25 mouse cellular contexts compared by ENCODE assay signal in the genomic region with DNA sequence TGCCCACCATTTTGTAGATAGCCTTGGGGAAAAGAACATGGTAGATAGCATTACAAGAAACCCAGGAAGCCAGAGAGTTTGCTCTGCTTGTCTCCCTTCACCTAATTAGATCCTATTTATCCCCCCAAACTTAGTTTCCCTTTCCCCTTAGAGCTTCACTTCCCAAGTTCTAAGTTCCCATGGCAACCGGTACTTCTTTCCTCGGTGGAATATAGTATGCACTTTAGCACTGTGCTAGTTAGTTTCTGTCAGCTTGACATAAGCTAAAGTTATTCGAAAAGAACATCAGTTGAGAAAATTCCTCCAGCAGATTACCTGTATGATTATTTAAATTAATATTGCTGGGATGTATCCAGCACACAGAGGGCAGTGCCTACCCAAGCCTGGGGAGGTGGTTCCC.
"Had no signal": no experiment of that assay in that cellular context is flagged by ENCODE, and none has a peak within 500 bp of the region (broad histone marks: within the 10 kb centered on the region; RNA-seq: fewer than 3 reads in every experiment).

No protein-coding gene starts in this region.

- ATAC-seq: intestine, embryonic 16.5 days; liver, embryonic 12.5 days had no signal

- H3K9ac ChIP-seq: heart, embryonic 13.5 days; heart, embryonic 15.5 days; hindbrain, embryonic 12.5 days; hindbrain, embryonic 15.5 days; kidney, embryonic 15.5 days; limb, embryonic 13.5 days; limb, embryonic 15.5 days; liver, embryonic 12.5 days had no signal

- DNase-seq: gastrocnemius, postnatal 14 days; gastrocnemius, postnatal 36 days; heart, adult 11 months; heart, adult 2 months; heart, postnatal 14 days; heart, postnatal 36 days; kidney, adult 11 months; kidney, adult 2 months; kidney, adult 9 months; kidney, postnatal 14 days; kidney, postnatal 36 days; layer of hippocampus, adult 9-11 months; layer of hippocampus, postnatal 36 days; left cerebral cortex, postnatal 4 days had no signal

- H3K36me3 ChIP-seq: heart, embryonic 13.5 days; heart, embryonic 15.5 days; hindbrain, embryonic 12.5 days; kidney, embryonic 15.5 days; limb, embryonic 13.5 days; limb, embryonic 15.5 days had no signal

- H3K4me2 ChIP-seq: heart, embryonic 11.5 days; heart, embryonic 13.5 days; heart, embryonic 15.5 days; hindbrain, embryonic 12.5 days; hindbrain, embryonic 15.5 days; kidney, embryonic 15.5 days; limb, embryonic 13.5 days; limb, embryonic 15.5 days; liver, embryonic 12.5 days had no signal

- H3K4me3 ChIP-seq: heart, adult 2 months; heart, embryonic 13.5 days; heart, embryonic 15.5 days; hindbrain, embryonic 12.5 days; hindbrain, embryonic 15.5 days; kidney, embryonic 15.5 days; limb, embryonic 13.5 days; limb, embryonic 15.5 days; liver, embryonic 12.5 days had no signal

- H3K4me1 ChIP-seq: heart, embryonic 13.5 days; heart, embryonic 15.5 days; hindbrain, embryonic 12.5 days; hindbrain, embryonic 15.5 days; kidney, embryonic 15.5 days; limb, embryonic 13.5 days; limb, embryonic 15.5 days had no signal

- H3K27ac ChIP-seq: heart, adult 2 months; heart, embryonic 13.5 days; heart, embryonic 15.5 days; hindbrain, embryonic 12.5 days; hindbrain, embryonic 15.5 days; kidney, embryonic 15.5 days; kidney, postnatal 0 days; limb, embryonic 13.5 days; limb, embryonic 15.5 days; liver, embryonic 12.5 days had no signal

- H3K9me3 ChIP-seq: heart, embryonic 13.5 days; heart, embryonic 15.5 days; hindbrain, embryonic 12.5 days; hindbrain, embryonic 15.5 days; kidney, embryonic 15.5 days; limb, embryonic 13.5 days; limb, embryonic 15.5 days; liver, embryonic 12.5 days had no signal

- H3K27me3 ChIP-seq: heart, embryonic 13.5 days; heart, embryonic 15.5 days; hindbrain, embryonic 12.5 days; hindbrain, embryonic 15.5 days; kidney, embryonic 15.5 days; limb, embryonic 13.5 days; limb, embryonic 15.5 days; liver, embryonic 12.5 days had no signal
